Mouse (Mus musculus) CH12.LX (cell line): ENCODE measurements around the gene Palm2. TPM values are rescaled to one million over a fixed set of nuclear protein-coding genes. Genes with fewer than 3 reads are reported as not detected.

Experiments used
- DNase-seq: peaks from one replicate; pipeline ENCODE4 v3.0.0-alpha.2; 2013; ENCODE audit errors: extremely low read depth
- H3K27ac ChIP-seq: 2 replicates; pipeline ENCODE4 v1.5.1; 2012; ENCODE audit warnings: low read depth, mild to moderate bottlenecking, control low read depth, moderate library complexity; ENCODE audit not compliant: insufficient read depth
- H3K27me3 ChIP-seq: replicated peaks from 2 replicates; pipeline ENCODE3; 2012; ENCODE audit warnings: inconsistent platforms
- H3K36me3 ChIP-seq, 2 experiments: replicated peaks in 1 of 2; 2 replicates each; pipeline versions ENCODE3 to v1.6.1; 2012; ENCODE audit warnings: inconsistent platforms in 1 of 2, low read length in 1 of 2, mild to moderate bottlenecking in 1 of 2, mixed read lengths in 1 of 2, moderate library complexity in 1 of 2; ENCODE audit not compliant: control insufficient read depth in 1 of 2, insufficient read depth in 1 of 2
- H3K4me1 ChIP-seq, 2 experiments: 2 replicates each; pipeline ENCODE4 v1.6.1; 2012; ENCODE audit warnings: inconsistent platforms in 1 of 2, moderate library complexity in 1 of 2; ENCODE audit not compliant: insufficient read depth in 2 of 2, control insufficient read depth in 1 of 2
- H3K4me2 ChIP-seq: 2 replicates; pipeline ENCODE4 v1.6.1; 2012; ENCODE audit warnings: low read depth, mild to moderate bottlenecking, control low read depth; ENCODE audit not compliant: poor library complexity, insufficient read depth, severe bottlenecking
- H3K4me3 ChIP-seq, 3 experiments: fragments of 150-350 bp in 1 of 3; sonication (generic) in 1 of 3; replicated peaks in 1 of 3; 2 replicates each; pipeline versions ENCODE3 to v1.5.1; 2011 to 2012; ENCODE audit warnings: low read depth in 2 of 3, low read length in 2 of 3, mild to moderate bottlenecking in 2 of 3, moderate library complexity in 2 of 3, control low read depth in 1 of 3, improper control_type of control experiment in 1 of 3, inconsistent platforms in 1 of 3, mixed read lengths in 1 of 3; ENCODE audit not compliant: poor library complexity in 1 of 3
- H3K79me2 ChIP-seq: replicated peaks from 2 replicates; pipeline ENCODE4 v1.6.1; 2012; ENCODE audit warnings: mild to moderate bottlenecking, moderate library complexity; ENCODE audit not compliant: control insufficient read depth, poor library complexity, insufficient read depth, severe bottlenecking; ENCODE audit errors: extremely low read depth
- H3K9ac ChIP-seq: 2 replicates; pipeline ENCODE4 v1.6.1; 2012; ENCODE audit warnings: low read depth, mild to moderate bottlenecking, control low read depth, moderate library complexity; ENCODE audit not compliant: insufficient read depth
- H3K9me3 ChIP-seq: replicated peaks from 2 replicates; pipeline ENCODE3; 2012; ENCODE audit warnings: low read length, inconsistent platforms, mixed read lengths
- BHLHE40 ChIP-seq: IDR thresholded peaks from 2 replicates; pipeline ENCODE4 v1.6.1; 2011; ENCODE audit warnings: mild to moderate bottlenecking, low read depth, low read length, improper control_type of control experiment
- CHD1 ChIP-seq: IDR thresholded peaks from 2 replicates; pipeline ENCODE4 v1.6.1; 2012; ENCODE audit warnings: low read depth, low read length, improper control_type of control experiment, inconsistent platforms
- CTCF ChIP-seq, 2 experiments: IDR thresholded peaks in 1 of 2; conservative IDR thresholded peaks in 1 of 2; 2 replicates each; pipeline ENCODE4 v1.5.1; 2011 to 2012; ENCODE audit warnings: low read depth in 2 of 2, low read length in 2 of 2, improper control_type of control experiment in 1 of 2, inconsistent platforms in 1 of 2, mild to moderate bottlenecking in 1 of 2, moderate library complexity in 1 of 2
- E2F4 ChIP-seq: IDR thresholded peaks from 2 replicates; pipeline ENCODE4 v1.6.1; 2011; ENCODE audit warnings: low read depth, low read length, improper control_type of control experiment; ENCODE audit not compliant: insufficient replicate concordance
- ETS1 ChIP-seq: conservative IDR thresholded peaks from 2 replicates; pipeline ENCODE4 v1.6.1; 2012; ENCODE audit warnings: low read depth, mild to moderate bottlenecking, inconsistent platforms, low read length, improper control_type of control experiment, moderate library complexity
- GABPA ChIP-seq: IDR thresholded peaks from 2 replicates; pipeline ENCODE4 v1.6.1; 2012; ENCODE audit warnings: low read depth, low read length, improper control_type of control experiment, inconsistent platforms; ENCODE audit not compliant: insufficient replicate concordance
- HCFC1 ChIP-seq: IDR thresholded peaks from 2 replicates; pipeline ENCODE4 v1.6.1; 2012; ENCODE audit warnings: low read depth, mild to moderate bottlenecking, inconsistent platforms, low read length, improper control_type of control experiment
- IRF4 ChIP-seq: IDR thresholded peaks from 2 replicates; pipeline ENCODE4 v1.6.1; 2014; ENCODE audit warnings: low read depth, mild to moderate bottlenecking, inconsistent platforms, low read length, improper control_type of control experiment
- JUN ChIP-seq: IDR thresholded peaks from 2 replicates; pipeline ENCODE4 v1.6.1; 2011; ENCODE audit warnings: low read depth, mild to moderate bottlenecking, low read length, improper control_type of control experiment, moderate library complexity; ENCODE audit not compliant: insufficient read depth
- MAFK ChIP-seq: IDR thresholded peaks from 2 replicates; pipeline ENCODE4 v1.6.1; 2011; ENCODE audit warnings: low read length, improper control_type of control experiment; ENCODE audit not compliant: insufficient replicate concordance
- MAX ChIP-seq: IDR thresholded peaks from 2 replicates; pipeline ENCODE4 v1.6.1; 2011; ENCODE audit warnings: low read length, improper control_type of control experiment
- MEF2A ChIP-seq: IDR thresholded peaks from 2 replicates; pipeline ENCODE4 v1.6.1; 2014; ENCODE audit warnings: low read depth, mild to moderate bottlenecking, inconsistent platforms, low read length, improper control_type of control experiment, borderline replicate concordance
- MXI1 ChIP-seq: IDR thresholded peaks from 2 replicates; pipeline ENCODE4 v1.6.1; 2011; ENCODE audit warnings: mild to moderate bottlenecking, low read depth, low read length, improper control_type of control experiment
- MYC ChIP-seq: IDR thresholded peaks from 2 replicates; pipeline ENCODE4 v1.6.1; 2011; ENCODE audit warnings: low read depth, mild to moderate bottlenecking, improper control_type of control experiment, low read length
- NRF1 ChIP-seq: IDR thresholded peaks from 2 replicates; pipeline ENCODE4 v1.6.1; 2014; ENCODE audit warnings: low read depth, mild to moderate bottlenecking, inconsistent platforms, low read length, improper control_type of control experiment, moderate library complexity
- POLR2A ChIP-seq: IDR thresholded peaks from 2 replicates; pipeline ENCODE4 v1.6.1; 2011; ENCODE audit warnings: low read depth, mild to moderate bottlenecking, improper control_type of control experiment, low read length
- POLR2AphosphoS2 ChIP-seq: IDR thresholded peaks from 2 replicates; pipeline ENCODE4 v1.6.1; 2011; ENCODE audit warnings: low read depth, low read length, improper control_type of control experiment
- RAD21 ChIP-seq: IDR thresholded peaks from 2 replicates; pipeline ENCODE4 v1.6.1; 2011; ENCODE audit warnings: low read depth, mild to moderate bottlenecking, low read length, improper control_type of control experiment, moderate library complexity
- SIN3A ChIP-seq: IDR thresholded peaks from 2 replicates; pipeline ENCODE4 v1.6.1; 2012; ENCODE audit warnings: low read length, improper control_type of control experiment, inconsistent platforms
- TBP ChIP-seq: conservative IDR thresholded peaks from 2 replicates; pipeline ENCODE4 v1.6.1; 2011; ENCODE audit warnings: low read depth, low read length, improper control_type of control experiment
- UBTF ChIP-seq: IDR thresholded peaks from 2 replicates; pipeline ENCODE4 v1.6.1; 2012; ENCODE audit warnings: low read depth, mild to moderate bottlenecking, inconsistent platforms, low read length, improper control_type of control experiment, moderate library complexity
- ZKSCAN1 ChIP-seq: IDR thresholded peaks from 2 replicates; pipeline ENCODE4 v1.6.1; 2012; ENCODE audit warnings: low read depth, inconsistent platforms, low read length, improper control_type of control experiment, borderline replicate concordance
- dilution Hi-C: fragments of 300-500 bp; cut with MboI; formaldehyde crosslinking; loops from 2 replicates; pipeline ENCODE4 v1.14.3; 2020; ENCODE audit warnings: low sequenced_read_pairs; ENCODE audit not compliant: extremely low pct_unique_long_range_greater_than_20kb, extremely low pct_ligation_motif_present
- in situ Hi-C: fragments of 300-500 bp; cut with MboI; formaldehyde crosslinking; loops from 3 replicates; pipeline ENCODE4 v1.14.3; 2019; ENCODE audit warnings: low sequenced_read_pairs, low pct_ligation_motif_present, low pct_unique_long_range_greater_than_20kb, mixed read lengths
- polyA plus RNA-seq: library from polyadenylated mRNA; unstranded; fragments of >175 nt; gene quantifications from 2 replicates; pipeline ENCODE4 v1.2.1, GENCODE M21; 2012; ENCODE audit warnings: low read depth; ENCODE audit not compliant: insufficient read length
- total RNA-seq, 2 experiments: library from RNA; depleted of rRNA; stranded (reverse); fragments of 300-350 nt in 1 of 2; fragments of >200 nt in 1 of 2; gene quantifications; 2 replicates each; pipeline ENCODE4 v1.2.3; 2012 to 2014

Gene Palm2
- total and polyA plus RNA-seq, 3 experiments: not detected

- H3K4me3 ChIP-seq: no peak overlapping the region
- peaks cover 0 to 11% of the 10 kb centered on the region in 2 experiments; a peak in 2 of 4 replicates for H3K4me1 ChIP-seq
- H3K9me3 ChIP-seq: no peaks in the 10 kb centered on the region
- H3K27me3 ChIP-seq: no peaks in the 10 kb centered on the region
- H3K4me2 ChIP-seq: no peak overlapping the region
- H3K9ac ChIP-seq: no peak overlapping the region
- no peaks in the 10 kb centered on the region for H3K79me2 ChIP-seq
- in situ Hi-C loops (no loop called here), dilution Hi-C loops (no loop called here)
- no peak for DNase-seq
- TF ChIP-seq JUN (no peak), MEF2A (no peak), MYC (no peak), SIN3A (no peak), ETS1 (no peak), IRF4 (no peak), CTCF (conservative IDR thresholded peaks at IDR 0.05 in 1 of 2, IDR thresholded peaks at IDR 0.05 in 1 of 2; ENCODE audit: low read depth in 2 of 2, low read length in 2 of 2) (no peak)
- TF ChIP-seq, all 38 proteins: peak for 0
- H3K27ac ChIP-seq: no peak overlapping the region
- no peaks in the 10 kb centered on the region for H3K36me3 ChIP-seq
Observed at GRCm38 (mm10) chr4:57524461-57524860, 90.4 kb downstream of the Palm2 start.

GRCm38 (mm10) chr4:57525221-57526011, 91.4 kb downstream of the Palm2 start:
- no peak overlapping the region for H3K27ac ChIP-seq
- dilution Hi-C loops: no loop called here
- H3K4me2 ChIP-seq: no peak overlapping the region
- H3K9ac ChIP-seq: no peak overlapping the region
- no peaks in the 10 kb centered on the region for H3K9me3 ChIP-seq
- H3K4me1 ChIP-seq: peaks cover 0 to 11% of the 10 kb centered on the region in 2 experiments; a peak in 2 of 4 replicates
- DNase-seq: no peak
- H3K36me3 ChIP-seq: no peaks in the 10 kb centered on the region
- no peak overlapping the region for H3K4me3 ChIP-seq
- H3K27me3 ChIP-seq: no peaks in the 10 kb centered on the region
- in situ Hi-C loops: no loop called here
- H3K79me2 ChIP-seq: no peaks in the 10 kb centered on the region
- TF ChIP-seq RAD21: no peak
- TF ChIP-seq TBP: no peak
- TF ChIP-seq POLR2A: no peak
- no peak for TF ChIP-seq ETS1
- TF ChIP-seq SIN3A: no peak
- TF ChIP-seq POLR2AphosphoS2: no peak
- no peak for TF ChIP-seq CHD1
- no peak for TF ChIP-seq MAX
- no peak for TF ChIP-seq MXI1
- TF ChIP-seq JUN: no peak
- no peak for TF ChIP-seq E2F4
- TF ChIP-seq HCFC1: no peak
- TF ChIP-seq BHLHE40: no peak
- TF ChIP-seq UBTF: no peak
- TF ChIP-seq NRF1: no peak
- TF ChIP-seq ZKSCAN1: no peak
- TF ChIP-seq MEF2A: no peak
- no peak for TF ChIP-seq MYC
- no peak for TF ChIP-seq GABPA
- TF ChIP-seq MAFK: no peak
